Mouse (Mus musculus) erythroblast, embryonic 14.5 days (primary cell): ENCODE data around the gene Pgf.

Experiments
- GATA1 ChIP-seq: IDR thresholded peaks from 2 replicates; pipeline ENCODE4 v1.6.1; 2012; ENCODE audit warnings: low read length, inconsistent platforms, mixed read lengths
- TAL1 ChIP-seq: IDR thresholded peaks from 3 replicates; pipeline ENCODE4 v1.6.1; 2012; ENCODE audit warnings: low read length, inconsistent platforms, mixed read lengths

GRCm38 (mm10) chr12:85192461-85193108 is 15.0 kb upstream of the Pgf start:
- TF ChIP-seq TAL1: no peak
- no peak for TF ChIP-seq GATA1
